Mouse (Mus musculus): ENCODE measurements at regions not wholly inside any gene's neighbourhood (a gene's known extent, or its start where the extent isn't known, plus 50 kb on each side); places are given as distances from the start of the nearest gene placed in this dataset.

- no peak for TF ChIP-seq CTCF (IDR thresholded peaks at IDR 0.05; ENCODE audit: insufficient read depth, low read length)
- no peak for TF ChIP-seq POLR2A (IDR thresholded peaks at IDR 0.05; ENCODE audit: borderline replicate concordance, extremely low read depth, low read depth, low read length)
Measured at GRCm38 (mm10) chr12:113747987-113748386, 204.3 kb downstream of the Adam6a start.

Data from lung, adult 2 months (tissue).